8 mouse cellular contexts compared by ENCODE assay signal in the genomic region with DNA sequence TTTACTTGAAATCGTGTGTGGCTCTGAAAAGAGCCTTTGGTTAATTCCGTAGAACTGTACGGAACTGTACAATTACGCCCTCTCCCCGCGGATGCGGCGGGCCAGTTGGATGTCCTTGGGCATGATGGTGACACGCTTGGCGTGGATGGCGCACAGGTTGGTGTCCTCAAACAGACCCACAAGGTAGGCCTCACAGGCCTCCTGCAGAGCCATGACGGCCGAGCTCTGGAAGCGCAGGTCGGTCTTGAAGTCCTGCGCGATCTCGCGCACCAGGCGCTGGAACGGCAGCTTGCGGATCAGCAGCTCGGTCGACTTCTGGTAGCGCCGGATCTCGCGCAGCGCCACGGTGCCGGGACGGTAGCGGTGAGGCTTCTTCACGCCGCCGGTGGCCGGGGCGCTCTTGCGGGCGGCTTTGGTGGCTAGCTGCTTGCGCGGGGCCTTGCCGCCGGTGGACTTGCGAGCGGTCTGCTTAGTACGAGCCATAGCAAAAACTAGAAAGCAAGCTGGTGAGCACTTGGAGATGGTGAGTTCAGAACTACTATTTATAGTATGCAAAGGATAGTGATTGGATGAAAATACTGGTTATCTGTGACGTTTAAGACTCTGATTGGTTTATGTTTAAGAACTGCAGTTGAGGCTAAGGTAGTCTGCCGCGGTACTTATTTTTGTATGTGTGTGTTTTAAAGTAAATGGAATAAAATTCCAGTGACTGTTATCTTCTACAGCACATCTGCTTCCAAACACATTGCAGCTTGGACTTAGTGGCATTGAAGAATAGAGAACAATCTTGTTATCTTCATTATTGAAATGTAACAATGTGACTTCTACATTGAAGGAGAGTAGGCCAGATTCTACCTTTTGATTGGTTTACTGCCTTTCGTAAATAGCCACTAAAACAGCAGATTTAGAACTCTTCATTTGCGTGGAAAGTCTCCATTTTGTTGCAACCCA. TPM values are rescaled to one million over a fixed set of nuclear protein-coding genes. Genes with fewer than 3 reads are reported as not detected.
DNase-seq lines count a peak whose midpoint lies in the region; ATAC-seq and TF ChIP-seq lines count a peak whose summit lies in the region.
"Not testable (repeated sequence)": the region's sequence is repeated elsewhere in the genome, so short reads cannot be mapped to it uniquely, and the experiment has no call there.

A gene (minus strand): TSS at position 516 of the 951 bp plus-strand sequence.

- DNase-seq in ES-CJ7 (ENCODE audit: low read depth, low spot score): peak; percentile 94
- DNase-seq in cerebellum, adult 11-12 months: peak; percentile 80
- peak; percentile 67 for DNase-seq in heart, postnatal 4 days
- DNase-seq in layer of hippocampus, adult 18-20 months (ENCODE audit: low spot score in 2 of 2): peak in 1 of 2 experiments; percentile 85
- peak; percentile 58 for DNase-seq in lung, adult 2 months
- DNase-seq in thymus, adult 18-20 months: peak; percentile 34 to 65

- H3K4me3 ChIP-seq in forebrain, embryonic 15.5 days: peak within 1 kb of the TSS; percentile 58
- peak within 1 kb of the TSS; percentile 65 for H3K4me3 ChIP-seq in lung, adult 2 months (replicated peaks; ENCODE audit: extremely low read depth, low read depth, low read length)
- peak within 1 kb of the TSS; percentile 45 for H3K4me3 ChIP-seq in neural tube, embryonic 14.5 days (ENCODE audit: low read depth, low read length)

- peak within 1 kb of the TSS; percentile 92 for H3K27ac ChIP-seq in forebrain, embryonic 15.5 days (replicated peaks)
- H3K27ac ChIP-seq in neural tube, embryonic 14.5 days (ENCODE audit: low read depth, low read length): peak within 1 kb of the TSS; percentile 79

- H3K9me3 ChIP-seq in forebrain, embryonic 15.5 days; neural tube, embryonic 14.5 days (ENCODE audit: control insufficient read depth, low read length): not testable (repeated sequence)

- peak; percentile 46; the same call in 1 of the 2 replicates for TF ChIP-seq POLR2A in lung, adult 2 months (IDR thresholded peaks at IDR 0.05; ENCODE audit: borderline replicate concordance, extremely low read depth, low read depth, low read length)

- not testable (repeated sequence) for H3K27me3 ChIP-seq in forebrain, embryonic 15.5 days; neural tube, embryonic 14.5 days (ENCODE audit: control insufficient read depth, insufficient read depth, low read length)

- WGBS in forebrain, embryonic 15.5 days: under 1% methylated on average over 42 of the region's 52 CpGs
- under 1% methylated on average over 30 of the region's 52 CpGs for WGBS in lung, adult 2 months
- under 1% methylated on average over 27 of the region's 52 CpGs for WGBS in neural tube, embryonic 14.5 days

- peak within 1 kb of the TSS; percentile 81 for H3K4me2 ChIP-seq in forebrain, embryonic 15.5 days (replicated peaks)
- H3K4me2 ChIP-seq in neural tube, embryonic 14.5 days (ENCODE audit: low read depth, low read length): peak within 1 kb of the TSS; percentile 59

- TF ChIP-seq CTCF in lung, adult 2 months (IDR thresholded peaks at IDR 0.05; ENCODE audit: insufficient read depth, low read length): not testable (repeated sequence)

- H3K36me3 ChIP-seq in forebrain, embryonic 15.5 days; neural tube, embryonic 14.5 days (ENCODE audit: control insufficient read depth, insufficient read depth, low read length): not testable (repeated sequence)

- H3K9ac ChIP-seq in forebrain, embryonic 15.5 days (replicated peaks): peak within 1 kb of the TSS; percentile 72
- not testable (repeated sequence) for H3K9ac ChIP-seq in neural tube, embryonic 14.5 days (replicated peaks; ENCODE audit: low read depth, low read length)

- H3K4me1 ChIP-seq in forebrain, embryonic 15.5 days: peaks cover 45% of the 10 kb centered on the region
- not testable (repeated sequence) for H3K4me1 ChIP-seq in lung, adult 2 months (ENCODE audit: control insufficient read depth, insufficient read depth, low read length); neural tube, embryonic 14.5 days (ENCODE audit: control insufficient read depth, insufficient read depth, low read length)

- ATAC-seq in forebrain, embryonic 15.5 days (replicated peaks): peak; percentile 72
- ATAC-seq in neural tube, embryonic 14.5 days (ENCODE audit: low read depth): peak; percentile 60

RNA-seq across cellular contexts. Expression of the gene that starts here (rescaled TPM):
- polyA plus RNA-seq in forebrain, embryonic 15.5 days (2015; fragmentation: Nextera tagmentation; extraction: Ambion mirVana): 2.7 and 3.2 TPM in 2 replicates
- 100 to 1,000 TPM; 440 to 473 TPM for total RNA-seq in heart, postnatal 4 days (2021)
- total RNA-seq in layer of hippocampus, adult 18-20 months (2021): 10 to 100 TPM; 27.5 to 33.9 TPM
- 3.1 and 4.3 TPM in 2 replicates for polyA plus RNA-seq in lung, adult 2 months (2012; rRNA removed)
- polyA plus RNA-seq in neural tube, embryonic 14.5 days (2014; fragmentation: Nextera tagmentation; extraction: Ambion mirVana): 0.75 and 1.2 TPM in 2 replicates

Comparison
In these comparisons a context has a peak if more than half of its experiments do, and no peak if none do; other contexts are left out.
1. RNA of the gene that starts here (total RNA-seq): 440 to 473 TPM in heart, postnatal 4 days; 27.5 to 33.9 TPM in layer of hippocampus, adult 18-20 months; every median in the first group is over 10 times any median in the second.
2. Peak in every context shown above with its lines, with median percentiles within 50 percentile points of each other: H3K4me3 ChIP-seq.